Mouse (Mus musculus) liver, adult 2 months (tissue): ENCODE measurements around the gene Casp7. TPM values are rescaled to one million over a fixed set of nuclear protein-coding genes. Genes with fewer than 3 reads are reported as not detected.
"Not testable (repeated sequence)": the region's sequence is repeated elsewhere in the genome, so short reads cannot be mapped to it uniquely, and the experiment has no call there.

Experiments used
- DNase-seq: peaks from one replicate; pipeline ENCODE4 v3.0.0-alpha.2; 2011; ENCODE audit warnings: low read depth, low spot score; ENCODE audit errors: extremely low read depth
- H3K27ac ChIP-seq: fragments of 200-500 bp; replicated peaks from 2 replicates; pipeline ENCODE4 v1.5.1; 2012; ENCODE audit warnings: low read depth, mild to moderate bottlenecking, control low read depth, inconsistent platforms, low read length; ENCODE audit not compliant: insufficient read depth
- H3K27me3 ChIP-seq: fragments of 200-500 bp; 2 replicates; pipeline ENCODE4 v1.6.1; 2012; ENCODE audit warnings: mild to moderate bottlenecking, moderate library complexity, low read length, inconsistent platforms; ENCODE audit not compliant: control insufficient read depth, insufficient read depth
- H3K36me3 ChIP-seq: fragments of 200-500 bp; 2 replicates; pipeline ENCODE4 v1.6.1; 2012; ENCODE audit warnings: low read length, inconsistent platforms; ENCODE audit not compliant: control insufficient read depth, insufficient read depth
- H3K4me1 ChIP-seq: fragments of 200-500 bp; 2 replicates; pipeline ENCODE4 v1.6.1; 2011; ENCODE audit warnings: low read length; ENCODE audit not compliant: control insufficient read depth, insufficient read depth
- H3K4me3 ChIP-seq: fragments of 200-500 bp; 2 replicates; pipeline ENCODE4 v1.5.1; 2011; ENCODE audit warnings: low read depth, mild to moderate bottlenecking, control low read depth, low read length, moderate library complexity; ENCODE audit not compliant: insufficient read depth
- H3K79me2 ChIP-seq: fragments of 200-500 bp; 2 replicates; pipeline ENCODE4 v1.6.1; 2012; ENCODE audit warnings: inconsistent platforms, mild to moderate bottlenecking, low read length, moderate library complexity; ENCODE audit not compliant: control insufficient read depth, insufficient read depth
- H3K9ac ChIP-seq: fragments of 200-500 bp; 2 replicates; pipeline ENCODE4 v1.6.1; 2012; ENCODE audit warnings: low read depth, mild to moderate bottlenecking, control low read depth, inconsistent platforms, low read length
- CTCF ChIP-seq: fragments of 200-500 bp; IDR thresholded peaks from 2 replicates; pipeline ENCODE4 v1.5.1; 2011; ENCODE audit warnings: low read depth, low read length, control low read depth
- POLR2A ChIP-seq: fragments of 200-500 bp; IDR thresholded peaks from 2 replicates; pipeline ENCODE4 v1.6.1; 2011; ENCODE audit warnings: low read length, control low read depth; ENCODE audit not compliant: insufficient read depth; ENCODE audit errors: extremely low read depth
- WGBS: fragments of 180-500 bp; shearing (Covaris S2); methylation state at CpG from one replicate; pipeline ENCODE4 v1.1.7; 2018; 5-methylcytosine and 5-hydroxymethylcytosine counted together
- polyA plus RNA-seq: library from polyadenylated mRNA; depleted of rRNA; stranded (reverse); fragments of >200 nt; gene quantifications from 2 replicates; pipeline ENCODE4 v1.2.3, GENCODE M21; 2012
- total RNA-seq: library from RNA; depleted of rRNA; stranded (reverse); fragments of >200 nt; gene quantifications from 2 replicates; pipeline ENCODE4 v1.2.3, GENCODE M21; 2014

The Casp7 gene
- total and polyA plus RNA-seq, 2 experiments: 15.8 to 38.8 TPM

DNA sequence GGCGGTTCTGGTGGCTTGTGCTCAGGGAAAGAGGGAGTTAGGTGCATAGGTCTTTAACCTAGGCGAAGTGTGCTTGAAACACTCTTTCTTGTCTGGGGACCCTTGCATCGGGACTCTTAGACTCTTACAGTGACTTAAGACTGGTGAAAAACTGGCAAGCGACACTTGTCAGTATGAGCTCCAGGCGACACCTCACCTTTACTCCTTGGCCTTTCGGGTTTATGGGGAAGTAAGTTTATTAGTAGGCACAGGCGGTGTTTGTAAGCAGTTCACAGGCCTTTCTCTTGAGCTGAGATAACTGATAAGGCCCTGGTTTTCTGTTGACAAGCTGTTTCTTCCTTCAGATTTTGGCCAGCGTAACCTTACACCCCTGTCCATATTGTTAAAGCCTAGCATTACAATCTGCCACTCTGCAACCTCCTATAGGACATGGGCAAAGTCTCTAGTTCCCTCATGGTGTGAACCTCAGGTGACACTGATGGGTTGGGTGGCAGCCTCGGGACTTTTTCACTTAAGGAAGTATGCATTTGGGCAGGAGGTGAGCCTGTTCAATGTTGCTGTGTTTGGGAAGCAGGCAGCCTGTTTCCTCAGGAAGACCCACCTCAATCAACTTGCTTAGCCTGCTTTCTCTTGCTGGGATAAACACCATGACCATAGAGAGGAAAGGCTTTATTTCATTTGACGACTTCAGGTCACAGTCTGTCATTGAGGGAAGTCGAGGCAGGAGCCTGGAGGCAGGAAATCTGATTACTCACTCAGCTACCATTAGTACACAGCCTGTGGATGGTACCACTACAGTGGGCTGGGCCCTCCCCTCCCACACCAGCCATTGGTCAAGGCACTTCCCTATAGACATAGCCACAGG is 966 bp downstream of the Casp7 start:
- WGBS: 29% methylated on average over 11 of the region's 11 CpGs
- peak; percentile 59 for DNase-seq
- H3K4me1 ChIP-seq: peaks cover 11% of the 10 kb centered on the region

DNA sequence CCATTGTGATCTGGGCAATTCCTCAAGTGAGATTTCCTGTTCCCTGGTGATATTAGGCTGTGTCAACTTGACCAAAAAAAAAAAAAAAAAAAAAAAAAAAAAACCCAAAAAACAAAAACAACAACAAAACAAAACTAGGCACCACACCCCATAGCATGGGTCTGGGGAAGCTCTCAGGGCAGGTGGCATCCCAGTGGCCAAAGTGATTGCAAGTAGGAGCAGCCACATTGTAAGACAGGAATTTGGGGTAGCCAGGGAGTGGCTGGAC is 1.5 kb downstream of the Casp7 start:
- H3K4me1 ChIP-seq: peaks cover 11% of the 10 kb centered on the region
- DNase-seq: no peak
- H3K36me3 ChIP-seq: no peaks in the 10 kb centered on the region
- TF ChIP-seq POLR2A (no peak), CTCF (no peak)
- H3K4me3 ChIP-seq: no peak overlapping the region
- H3K79me2 ChIP-seq: peaks cover 12% of the 10 kb centered on the region; the same call in 1 of the 2 replicates
- H3K27ac ChIP-seq: no peak overlapping the region
- H3K27me3 ChIP-seq: no peaks in the 10 kb centered on the region
- H3K9ac ChIP-seq: no peak overlapping the region

More for the DNA sequence above, 966 bp downstream of the Casp7 start:
- no peaks in the 10 kb centered on the region for H3K27me3 ChIP-seq
- peak overlapping the region; percentile 67 for H3K4me3 ChIP-seq
- TF ChIP-seq POLR2A: no peak
- TF ChIP-seq CTCF: no peak
- no peaks in the 10 kb centered on the region for H3K36me3 ChIP-seq
- peaks cover 12% of the 10 kb centered on the region; the same call in 1 of the 2 replicates for H3K79me2 ChIP-seq
- peak overlapping the region; percentile 58 for H3K27ac ChIP-seq
- H3K9ac ChIP-seq: peak overlapping the region; percentile 77

DNA sequence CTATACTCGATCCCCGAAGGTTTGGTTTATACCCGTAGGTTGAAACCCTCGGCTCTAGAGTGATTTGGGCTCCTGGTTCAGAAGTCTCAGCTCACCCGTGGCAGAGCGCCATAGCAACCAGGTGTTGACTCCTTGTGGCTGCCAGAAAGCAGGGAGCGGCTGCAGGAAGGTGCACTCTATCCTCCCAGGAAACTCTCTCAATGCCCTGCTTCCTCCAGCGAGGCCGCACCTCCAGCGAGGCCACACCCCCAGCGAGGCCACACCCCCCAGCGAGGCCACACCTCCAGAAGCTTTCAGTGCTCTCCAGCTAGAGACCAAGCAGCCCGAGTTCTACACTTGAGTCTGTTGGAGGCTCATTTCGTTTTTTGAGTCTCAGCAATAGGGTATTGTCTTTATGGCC is 3.3 kb downstream of the Casp7 start:
- DNase-seq: peak; percentile 65
- H3K9ac ChIP-seq: no peak overlapping the region

GRCm38 (mm10) chr19:56401864-56402263 is 4.9 kb downstream of the Casp7 start:
- Histone ChIP-seq H3K79me2 (peaks cover 12% of the 10 kb centered on the region; the same call in 1 of the 2 replicates), H3K36me3 (peaks cover 6% of the 10 kb centered on the region; the same call in 1 of the 2 replicates), H3K9ac (no peak overlapping the region), H3K4me1 (peaks cover 7% of the 10 kb centered on the region), H3K27me3 (no peaks in the 10 kb centered on the region), H3K27ac (no peak overlapping the region), H3K4me3 (no peak overlapping the region)
- TF ChIP-seq POLR2A (no peak), CTCF (no peak)
- WGBS: 96% methylated on average over 6 of the region's 6 CpGs
- DNase-seq: no peak

More for the DNA sequence above, 3.3 kb downstream of the Casp7 start:
- peaks cover 11% of the 10 kb centered on the region for H3K4me1 ChIP-seq
- no peak overlapping the region for H3K27ac ChIP-seq
- peaks cover 12% of the 10 kb centered on the region; the same call in 1 of the 2 replicates for H3K79me2 ChIP-seq
- WGBS: 42% methylated on average over 14 of the region's 14 CpGs
- no peaks in the 10 kb centered on the region for H3K27me3 ChIP-seq
- no peak overlapping the region for H3K4me3 ChIP-seq
- H3K36me3 ChIP-seq: peaks cover under 1% of the 10 kb centered on the region; the same call in 1 of the 2 replicates
- TF ChIP-seq POLR2A (no peak), CTCF (no peak)

DNA sequence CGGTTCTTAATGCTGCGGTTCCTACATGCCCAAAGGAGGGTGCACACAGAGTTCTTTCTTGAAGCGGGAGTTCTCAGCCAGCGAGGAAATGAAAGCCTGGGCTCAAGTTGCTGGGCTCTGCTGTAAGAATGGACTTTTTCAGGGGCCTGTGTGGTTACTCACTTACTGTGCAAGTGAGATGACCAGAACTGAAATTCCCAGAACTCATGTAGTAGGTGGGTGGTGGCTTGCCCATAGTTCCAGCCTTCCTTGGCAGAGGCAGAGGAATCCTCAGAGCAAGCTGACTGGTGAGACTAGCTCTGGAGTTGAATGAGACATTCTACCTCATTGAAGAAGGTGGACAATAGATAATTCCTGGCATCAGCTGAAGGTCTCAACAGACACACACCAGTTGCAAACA is 8.9 kb downstream of the Casp7 start:
- H3K4me3 ChIP-seq: no peak overlapping the region
- no peak overlapping the region for H3K27ac ChIP-seq
- H3K36me3 ChIP-seq: peaks cover 26% of the 10 kb centered on the region
- no peaks in the 10 kb centered on the region for H3K27me3 ChIP-seq
- H3K79me2 ChIP-seq: peaks cover 2% of the 10 kb centered on the region; the same call in 1 of the 2 replicates
- no peak for DNase-seq
- no peak for TF ChIP-seq POLR2A
- no peak for TF ChIP-seq CTCF
- no peaks in the 10 kb centered on the region for H3K4me1 ChIP-seq
- no peak overlapping the region for H3K9ac ChIP-seq
- 99% methylated on average over 4 of the region's 4 CpGs for WGBS

- Histone ChIP-seq H3K4me3 (no peak overlapping the region), H3K27me3 (no peaks in the 10 kb centered on the region), H3K4me1 (no peaks in the 10 kb centered on the region), H3K36me3 (peaks cover 26% of the 10 kb centered on the region), H3K79me2 (no peaks in the 10 kb centered on the region; the same call in 1 of the 2 replicates), H3K27ac (no peak overlapping the region), H3K9ac (no peak overlapping the region)
- WGBS: 98% methylated on average over 7 of the region's 7 CpGs
- TF ChIP-seq CTCF: no peak
- no peak for TF ChIP-seq POLR2A
- DNase-seq: no peak
These were observed 9.7 kb downstream of the Casp7 start for GRCm38 (mm10) chr19:56406581-56406980.

- H3K4me3 ChIP-seq, H3K27me3 ChIP-seq, H3K9ac ChIP-seq, DNase-seq, H3K27ac ChIP-seq, H3K79me2 ChIP-seq, H3K4me1 ChIP-seq: not testable (repeated sequence)
- 96% methylated on average over 4 of the region's 4 CpGs for WGBS
- peaks cover 26% of the 10 kb centered on the region for H3K36me3 ChIP-seq
These were observed 13.0 kb downstream of the Casp7 start for GRCm38 (mm10) chr19:56409884-56410283.
